Mouse (Mus musculus) neural tube, embryonic 11.5 days (tissue): ENCODE data around the gene Cc2d1a. TPM values are rescaled to one million over a fixed set of nuclear protein-coding genes. Genes with fewer than 3 reads are reported as not detected.
A peak's percentile ranks its signal among the peaks of the same experiment; 100 is the strongest.

Source experiments
- ATAC-seq: fragments of 200-750 bp; cut with Nextera tagmentation; 2 replicates; pipeline ENCODE4 v1.8.0; 2017; ENCODE audit warnings: moderate number of reproducible peaks, mild to moderate bottlenecking, moderate TSS enrichment, moderate library complexity; ENCODE audit not compliant: insufficient read depth, low FRiP score, low TSS enrichment
- DNase-seq: peaks from one replicate; pipeline ENCODE4 v3.0.0-alpha.2; 2015; ENCODE audit warnings: low spot score
- H3K27ac ChIP-seq: fragments of 300-500 bp; sonication (generic); 2 replicates; pipeline ENCODE4 v1.5.1; 2014; ENCODE audit warnings: low read depth, mild to moderate bottlenecking, low read length
- H3K27me3 ChIP-seq: fragments of 300-500 bp; sonication (generic); 2 replicates; pipeline ENCODE4 v1.6.1; 2014; ENCODE audit warnings: mild to moderate bottlenecking, low read length, mixed read lengths; ENCODE audit not compliant: control insufficient read depth, insufficient read depth
- H3K36me3 ChIP-seq: fragments of 300-500 bp; sonication (generic); 2 replicates; pipeline ENCODE4 v1.6.1; 2014; ENCODE audit warnings: mild to moderate bottlenecking, low read length, moderate library complexity, mixed read lengths; ENCODE audit not compliant: control insufficient read depth, insufficient read depth
- H3K4me1 ChIP-seq: fragments of 300-500 bp; sonication (generic); 2 replicates; pipeline ENCODE4 v1.6.1; 2014; ENCODE audit warnings: low read length, mixed read lengths; ENCODE audit not compliant: control insufficient read depth, insufficient read depth
- H3K4me2 ChIP-seq: fragments of 300-500 bp; sonication (generic); 2 replicates; pipeline ENCODE4 v1.6.1; 2014; ENCODE audit warnings: low read depth, mild to moderate bottlenecking, moderate library complexity
- H3K4me3 ChIP-seq: fragments of 300-500 bp; sonication (generic); 2 replicates; pipeline ENCODE4 v1.5.1; 2014; ENCODE audit warnings: low read depth, low read length
- H3K9ac ChIP-seq: fragments of 300-500 bp; sonication (generic); 2 replicates; pipeline ENCODE4 v1.6.1; 2014; ENCODE audit warnings: mild to moderate bottlenecking, low read length
- H3K9me3 ChIP-seq: fragments of 300-500 bp; sonication (generic); 2 replicates; pipeline ENCODE4 v1.6.1; 2016; ENCODE audit warnings: low read length; ENCODE audit not compliant: control insufficient read depth
- WGBS: fragments of 180-500 bp; shearing (Covaris S2); extraction: QIAGEN DNeasy Blood & Tissue Kit; methylation state at CpG from one replicate; pipeline ENCODE4 v1.1.7; 2014; 5-methylcytosine and 5-hydroxymethylcytosine counted together
- microRNA counts: library from miRNA; unstranded; fragments of <30 nt; microRNA quantifications from one replicate; lab custom pipeline; 2015
- microRNA-seq: library from miRNA; unstranded; fragments of <30 nt; microRNA quantifications from one replicate; pipeline ENCODE4, GENCODE M21; 2016
- polyA plus RNA-seq: library from polyadenylated mRNA; unstranded; fragments of >200 nt; fragmentation: Nextera tagmentation; extraction: Ambion mirVana; gene quantifications from 2 replicates; pipeline ENCODE4 v1.2.1, GENCODE M21; 2014

The Cc2d1a gene
- polyA plus RNA-seq, 1 experiment from 2014 or later: 11.2 TPM

DNA sequence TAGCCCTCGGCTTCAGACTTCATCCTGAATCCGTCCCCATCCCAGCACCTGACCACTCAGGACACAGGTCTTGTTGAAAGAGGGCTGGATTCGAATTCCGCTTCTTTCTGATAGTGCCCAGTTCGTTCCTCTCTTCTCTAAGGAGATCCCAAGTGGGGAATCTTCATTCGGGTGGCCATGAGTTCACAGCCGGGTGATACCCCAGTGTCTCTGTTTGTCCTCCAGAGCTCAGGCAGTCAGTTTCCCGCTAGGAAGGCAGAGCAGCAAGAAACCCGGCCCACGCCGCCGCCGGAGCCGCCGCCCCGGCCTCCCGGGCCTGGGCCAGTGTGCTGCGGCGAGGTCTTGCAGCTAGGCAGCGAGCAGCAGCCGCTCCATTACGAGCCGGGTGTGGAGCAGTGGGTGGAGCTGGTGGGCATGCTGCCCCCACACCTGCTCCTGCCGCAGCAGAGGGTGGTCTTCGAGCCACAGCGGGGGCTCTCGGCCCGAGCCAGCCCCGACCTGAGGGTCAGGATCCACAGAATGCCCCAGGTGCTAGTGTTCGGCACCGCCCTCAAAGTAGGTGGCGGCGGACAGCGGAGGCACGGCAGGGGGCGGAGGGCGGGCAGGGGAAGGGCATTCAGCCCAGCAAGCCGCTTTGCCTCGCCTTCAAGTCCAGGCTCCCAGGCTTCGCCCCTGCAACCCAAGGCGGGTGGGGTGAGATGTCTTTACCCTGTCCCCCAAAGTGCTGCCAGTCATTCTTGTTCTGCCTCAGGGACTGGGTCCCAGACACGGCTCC lies 63.2 kb downstream of the Cc2d1a start:
- DNase-seq (no peak), ATAC-seq (no peak)
- no peak overlapping the region for H3K4me3 ChIP-seq

DNA sequence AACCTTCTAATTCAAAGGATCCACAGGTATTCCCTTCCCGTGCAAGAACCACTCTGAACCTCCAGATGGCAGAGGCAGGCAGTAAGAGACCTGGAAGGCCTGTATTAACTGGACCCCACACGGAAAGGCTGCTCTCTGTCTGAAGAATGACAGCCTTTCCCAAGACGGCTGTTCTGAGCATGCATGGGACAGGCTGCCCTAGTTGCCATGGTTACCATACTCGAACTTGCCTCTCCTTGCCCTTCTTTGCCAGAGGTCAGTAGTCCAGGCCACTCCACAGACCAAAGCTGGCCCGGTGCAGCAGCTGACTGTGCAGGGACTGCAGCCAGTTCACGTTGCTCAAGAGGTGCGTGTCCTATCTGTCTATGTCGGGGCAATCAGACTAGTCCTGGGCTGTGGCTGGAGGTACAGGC lies 63.9 kb downstream of the Cc2d1a start:
- H3K27ac ChIP-seq: no peak overlapping the region
- ATAC-seq: 0 out of 2 replicates have a peak, but pooled peaks have one; percentile 38
- DNase-seq: peak; percentile 45
- H3K27me3 ChIP-seq: no peaks in the 10 kb centered on the region
- WGBS: 24% methylated on average over 8 of the region's 8 CpGs
- 0 out of 2 replicates have a peak overlapping the region, but pooled peaks have one; percentile 4 for H3K9ac ChIP-seq
- peaks cover 10% of the 10 kb centered on the region for H3K36me3 ChIP-seq
- H3K4me2 ChIP-seq: no peak overlapping the region
- H3K9me3 ChIP-seq: no peaks in the 10 kb centered on the region
- H3K4me3 ChIP-seq: no peak overlapping the region
- peaks cover 10% of the 10 kb centered on the region for H3K4me1 ChIP-seq

More for the DNA sequence above, 63.2 kb downstream of the Cc2d1a start:
- Histone ChIP-seq H3K36me3 (peaks cover 13% of the 10 kb centered on the region), H3K9me3 (no peaks in the 10 kb centered on the region), H3K27ac (no peak overlapping the region), H3K9ac (peak overlapping the region; percentile 28), H3K4me1 (peaks cover 10% of the 10 kb centered on the region), H3K4me2 (no peak overlapping the region), H3K27me3 (no peaks in the 10 kb centered on the region)
- WGBS: 27% methylated on average over 42 of the region's 42 CpGs

MicroRNA genes within 50 kb of the gene (microRNA counts, 519-probe panel; counts per million panel counts)
- microRNA mmu-miR-181c (lab: Ali Mortazavi, UCI) (2,802 counts per million, percentile 63 among the panel's probes with 10 or more counts), microRNA mmu-miR-709 (lab: Ali Mortazavi, UCI) (3,646 counts per million, percentile 71 among the panel's probes with 10 or more counts)

Small RNAs within 50 kb of the gene (microRNA-seq; reads per million reads assigned to microRNA genes)
- gene Gm25110 (not detected), gene Mir181c (7,447 reads per million, percentile 94 among the genes with 10 or more reads in this experiment), gene Mir181d (5,137 reads per million, percentile 92 among the genes with 10 or more reads in this experiment), gene Mir709 (not detected)

Other genes with a start within 250 kb of the Cc2d1a start
- gene Adgrl1, start 247.8 kb downstream of the Cc2d1a start, polyA plus RNA-seq: 20.6 and 21.6 TPM in 2 replicates
- gene Gm10644, start 192.7 kb downstream of the Cc2d1a start, polyA plus RNA-seq: 0.44 and 0.57 TPM in 2 replicates
- gene Asf1b, start 192.4 kb downstream of the Cc2d1a start, polyA plus RNA-seq: 78.4 and 84.2 TPM in 2 replicates
- 154 and 171 TPM in 2 replicates for gene Prkaca, start 174.9 kb downstream of the Cc2d1a start, polyA plus RNA-seq
- 14.4 and 16.5 TPM in 2 replicates for gene Samd1, start 150.3 kb downstream of the Cc2d1a start, polyA plus RNA-seq
- 0.70 and 0.77 TPM in 2 replicates for gene 1700067K01Rik, start 146.4 kb downstream of the Cc2d1a start, polyA plus RNA-seq
- not detected in 2 replicates for gene 2210011C24Rik, start 135.8 kb downstream of the Cc2d1a start, polyA plus RNA-seq
- 4.4 TPM in 2 replicates for gene Palm3, start 126.5 kb downstream of the Cc2d1a start, polyA plus RNA-seq
- gene Il27ra, start 105.3 kb downstream of the Cc2d1a start, polyA plus RNA-seq: 0.12 and 0.13 TPM in 2 replicates
- gene Rln3, start 102.9 kb downstream of the Cc2d1a start, polyA plus RNA-seq: not detected in 2 replicates
- gene Gm10643, start 82.8 kb downstream of the Cc2d1a start, polyA plus RNA-seq: 1.8 and 2.6 TPM in 2 replicates
- gene Rfx1, start 81.1 kb downstream of the Cc2d1a start, polyA plus RNA-seq: 9.6 TPM in 2 replicates
- gene Dcaf15, start 43.2 kb downstream of the Cc2d1a start, polyA plus RNA-seq: 17.0 and 17.1 TPM in 2 replicates
- 0.27 TPM in 1 of 2 replicates, not detected in the other for gene Podnl1, start 21.9 kb downstream of the Cc2d1a start, polyA plus RNA-seq
- 1.0 and 1.3 TPM in 2 replicates for gene 4930432K21Rik, start 89 bp upstream of the Cc2d1a start, polyA plus RNA-seq
- gene Nanos3, start 37.3 kb upstream of the Cc2d1a start, polyA plus RNA-seq: 6.2 TPM in 2 replicates
- gene Zswim4, start 89.1 kb upstream of the Cc2d1a start, polyA plus RNA-seq: 34.9 and 35.5 TPM in 2 replicates
- 301 and 323 TPM in 2 replicates for gene D8Ertd738e, start 101.8 kb upstream of the Cc2d1a start, polyA plus RNA-seq
- gene Mri1, start 109.4 kb upstream of the Cc2d1a start, polyA plus RNA-seq: 50.7 and 55.9 TPM in 2 replicates
- 21.4 and 26.6 TPM in 2 replicates for gene Ccdc130, start 122.4 kb upstream of the Cc2d1a start, polyA plus RNA-seq
- gene Cacna1a, start 240.5 kb upstream of the Cc2d1a start, polyA plus RNA-seq: 4.6 and 6.9 TPM in 2 replicates